Mouse (Mus musculus) urinary bladder, adult 2 months (tissue): ENCODE results near the gene Tagln. TPM values are rescaled to one million over a fixed set of nuclear protein-coding genes. Genes with fewer than 3 reads are reported as not detected.

Experiments used
- DNase-seq: peaks from one replicate; pipeline ENCODE4 v3.0.0; 2022; ENCODE audit warnings: low spot score
- polyA plus RNA-seq: library from polyadenylated mRNA; depleted of rRNA; stranded (reverse); fragments of >200 nt; gene quantifications from 2 replicates; pipeline ENCODE4 v1.2.3, GENCODE M21; 2012; rRNA removed

Tagln gene
- polyA plus RNA-seq, result 8,790 and 9,672 TPM in 2 replicates

GRCm38 (mm10) chr9:45935628-45936210 is at the start of gene Tagln:
Tagln (minus strand) TSS chr9:45936058.
- peak; percentile 67 for DNase-seq

- DNase-seq, result no peak
Observed at GRCm38 (mm10) chr9:45985229-45985567, 49.3 kb upstream of the Tagln start.

DNA sequence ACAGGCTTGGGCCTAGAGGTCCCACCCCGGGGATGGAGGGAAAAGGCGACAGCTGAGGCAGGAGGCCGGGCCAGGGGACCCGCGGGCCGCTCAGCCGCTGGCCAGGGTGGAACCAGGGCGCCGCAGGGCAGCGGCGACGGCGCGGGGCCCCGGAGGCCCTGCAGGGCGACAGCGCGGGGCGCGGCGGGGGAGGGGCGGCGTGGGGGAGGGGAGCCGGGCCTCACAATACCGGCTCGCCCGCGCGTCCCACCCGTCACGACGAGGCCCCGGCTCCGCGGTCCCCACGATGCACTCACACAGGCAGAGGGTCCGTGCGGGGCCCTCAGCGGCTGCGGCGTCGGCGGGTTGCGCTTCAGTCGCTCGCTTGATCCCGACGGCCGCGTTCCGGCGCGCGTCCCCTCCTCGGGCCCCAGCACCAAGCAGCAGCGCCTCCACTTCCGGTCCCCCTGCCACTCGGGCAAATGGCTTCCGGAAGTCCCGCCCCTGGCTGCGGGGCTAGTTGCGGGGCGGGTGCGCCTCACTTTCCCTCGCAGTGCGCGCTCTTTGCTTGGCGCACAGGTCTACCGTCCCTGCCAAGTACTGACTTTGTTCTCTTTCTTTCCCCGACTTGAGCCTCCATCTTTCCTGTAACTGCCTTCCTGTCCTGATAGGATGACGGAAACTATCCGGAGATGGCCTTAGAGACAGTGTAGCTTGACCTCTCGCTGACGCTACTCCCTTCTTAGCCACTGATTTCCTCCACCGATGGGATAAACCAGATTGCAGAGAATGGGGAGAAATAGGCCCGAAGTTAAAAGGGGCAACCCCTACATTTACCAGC is 48.8 kb upstream of the Tagln start:
- DNase-seq, result peak; percentile 81

- peak; percentile 30 for DNase-seq
Observed at GRCm38 (mm10) chr9:45983676-45984408, 48.0 kb upstream of the Tagln start.

DNA sequence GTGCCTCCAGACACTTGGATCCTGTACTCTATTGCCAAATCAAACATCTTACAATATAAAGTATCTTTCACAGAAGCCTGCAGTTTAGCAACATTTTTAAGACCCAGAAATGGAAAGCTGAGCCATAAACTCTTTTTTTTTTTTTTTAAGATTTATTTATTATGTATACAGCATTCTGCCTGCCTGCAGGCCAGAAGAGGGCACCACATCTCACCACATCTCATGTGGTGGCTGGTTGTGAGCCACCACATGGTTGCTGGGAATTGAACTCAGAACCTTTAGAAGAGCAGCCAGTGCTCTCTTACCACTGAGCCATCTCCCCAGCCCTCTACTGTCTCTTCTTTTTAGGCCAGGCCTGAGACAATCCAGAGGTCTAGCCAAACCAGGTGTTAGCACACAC is 45.5 kb upstream of the Tagln start:
- DNase-seq, result no peak

DNA sequence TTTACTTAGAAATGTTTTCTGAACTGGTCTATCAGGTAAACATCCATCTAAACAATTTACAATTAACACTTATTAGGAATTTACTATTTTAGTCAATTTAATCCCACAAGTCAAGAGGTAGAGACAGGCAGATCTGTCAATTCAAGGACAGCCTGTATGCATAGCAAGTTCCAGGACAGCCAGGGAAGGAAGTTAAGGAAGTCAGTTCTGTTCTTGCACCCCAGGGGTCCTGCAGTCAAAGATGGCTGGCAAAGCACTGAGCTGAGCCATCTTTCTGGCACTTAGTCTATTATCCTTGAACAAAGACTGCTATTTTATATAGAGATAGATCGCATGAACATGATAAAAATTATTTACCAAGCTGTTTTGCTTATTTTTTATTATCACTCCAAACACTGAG is 44.8 kb upstream of the Tagln start:
- no peak for DNase-seq

DNA sequence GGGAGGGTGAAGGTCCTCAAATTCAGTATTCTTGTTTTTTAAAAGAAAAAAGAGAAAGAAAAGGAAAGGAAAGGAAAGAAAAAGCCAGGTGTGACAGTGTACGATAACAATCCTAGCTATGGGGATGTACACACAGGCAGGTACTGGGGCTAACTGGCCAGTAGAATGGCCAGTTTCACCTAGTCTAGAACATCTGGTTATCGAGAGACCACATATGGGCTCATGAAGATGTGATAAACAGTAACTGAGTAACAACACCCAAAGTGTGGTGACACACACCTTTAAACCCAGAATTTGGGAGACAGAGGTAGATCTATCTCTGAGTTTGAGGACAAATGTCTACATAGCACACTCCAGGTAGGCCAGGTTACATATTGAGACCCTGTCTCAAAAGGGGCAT is 43.9 kb upstream of the Tagln start:
- no peak for DNase-seq

GRCm38 (mm10) chr9:45976884-45977283 is 41.0 kb upstream of the Tagln start:
- DNase-seq, result no peak

GRCm38 (mm10) chr9:45963577-45963976 is 27.7 kb upstream of the Tagln start:
- DNase-seq, result no peak

DNA sequence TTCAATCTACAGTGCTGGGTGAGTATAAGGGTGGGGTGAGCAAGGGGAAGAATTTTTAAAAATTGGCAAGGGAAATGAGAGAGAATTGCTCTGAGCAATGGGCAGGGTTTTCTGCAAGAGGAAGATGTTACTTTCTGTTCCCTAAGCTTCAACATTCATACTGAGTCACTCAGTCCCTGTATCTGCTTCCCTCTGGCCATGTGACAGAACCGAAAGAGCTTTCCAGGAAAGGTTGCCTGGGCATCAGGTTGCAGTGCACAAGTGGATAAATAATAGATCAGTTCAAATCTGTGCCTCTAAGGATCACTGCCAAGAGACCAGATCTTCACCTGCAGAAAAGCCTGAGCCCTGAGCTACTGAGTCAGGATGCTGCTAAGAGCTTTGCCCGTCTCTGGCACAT is 26.0 kb upstream of the Tagln start:
- no peak for DNase-seq

GRCm38 (mm10) chr9:45959661-45960060 is 23.8 kb upstream of the Tagln start:
- no peak for DNase-seq

DNA sequence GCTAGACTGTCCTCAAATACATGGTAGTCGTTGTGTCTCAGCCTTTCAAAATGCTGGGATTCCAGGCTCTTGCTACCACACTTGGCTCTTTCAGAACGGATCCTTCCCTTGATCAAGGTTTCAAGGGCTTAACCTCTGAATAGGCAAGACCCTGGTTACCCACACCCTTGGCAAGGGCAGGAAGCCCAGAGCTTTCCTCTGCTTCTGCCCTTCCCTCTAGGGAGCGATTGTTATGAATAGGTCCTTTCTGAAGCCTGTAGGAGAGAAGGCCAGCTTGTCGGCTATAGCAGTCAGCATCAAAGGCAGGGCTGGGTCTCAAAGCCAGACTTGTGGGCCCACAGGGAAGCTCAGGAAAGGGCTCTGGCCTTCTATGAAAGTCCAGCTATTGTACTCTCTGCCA is 23.0 kb upstream of the Tagln start:
- DNase-seq, result no peak

DNA sequence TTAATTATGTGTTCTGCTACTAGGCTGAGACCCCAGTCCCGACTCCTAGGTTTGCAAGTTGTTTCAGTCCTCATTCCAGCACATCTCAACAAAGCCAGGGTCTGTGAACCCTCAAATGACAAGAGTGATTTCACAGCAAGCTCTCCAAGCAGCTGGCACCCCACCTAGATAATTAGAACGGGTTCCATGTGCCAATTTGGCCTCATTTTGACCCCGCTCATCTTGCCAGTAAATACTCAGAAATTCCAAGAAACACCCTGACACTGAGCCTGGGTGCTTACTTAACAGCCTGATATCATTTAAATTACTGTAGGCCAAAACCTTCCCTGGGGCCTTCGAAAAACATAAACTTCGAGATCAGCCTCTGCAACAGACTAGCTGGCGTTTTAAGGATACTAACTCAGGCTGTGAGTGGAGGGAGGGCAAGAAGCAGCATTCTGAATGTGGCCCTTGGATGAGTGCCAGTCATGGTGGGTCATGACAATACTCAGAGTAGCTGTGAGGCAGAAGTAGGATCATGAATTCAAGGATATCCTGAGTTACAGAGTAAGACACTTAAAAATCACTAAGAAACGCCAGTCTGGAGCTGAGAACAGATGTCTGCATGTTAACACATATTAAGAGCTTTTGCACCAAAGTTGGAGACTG is 22.3 kb upstream of the Tagln start:
- no peak for DNase-seq

DNA sequence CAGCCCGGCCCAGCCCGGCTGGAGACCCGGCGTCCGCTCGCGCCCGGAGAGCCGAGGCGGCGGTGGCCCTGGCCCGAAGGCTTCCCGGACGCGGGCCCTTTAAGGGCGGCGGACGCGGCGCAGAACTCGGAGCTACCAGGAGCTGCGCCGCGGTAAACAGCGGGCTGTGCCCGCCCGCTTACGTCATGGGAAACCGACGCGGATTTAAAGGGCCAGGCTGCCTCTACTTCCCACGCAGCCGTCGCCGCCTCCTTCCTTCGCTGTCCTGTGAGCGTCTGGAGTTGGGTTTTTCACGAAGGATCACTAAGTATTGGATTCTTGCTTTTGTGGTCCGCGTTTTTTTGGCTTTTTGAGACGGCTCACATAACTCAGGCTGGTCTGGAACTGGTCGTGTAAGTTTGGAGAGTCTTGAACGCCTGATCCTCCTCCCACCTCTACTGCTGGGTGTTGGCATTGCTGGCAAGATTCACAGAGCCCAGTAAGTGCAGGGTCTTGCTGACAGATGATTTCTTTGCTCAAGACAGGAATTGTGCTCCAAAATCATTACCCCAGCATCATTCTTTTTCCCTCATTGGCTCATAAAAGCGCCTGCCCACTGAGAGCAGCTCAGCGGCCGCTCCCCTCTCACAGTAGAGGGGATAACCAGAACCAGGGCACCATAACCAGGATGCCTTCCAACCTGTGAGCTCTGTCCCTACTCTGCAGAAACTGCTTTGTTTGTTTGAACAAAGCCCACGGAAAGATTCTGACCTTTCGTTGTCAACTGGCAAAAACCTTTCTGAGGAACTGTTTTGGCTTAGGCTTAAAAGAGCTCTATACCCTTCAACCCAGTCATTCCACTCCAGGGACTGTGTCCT is 19.5 kb upstream of the Tagln start, which contains the start of gene Sidt2:
Gene Sidt2 (minus strand): TSS at position 152 of the 857 bp plus-strand sequence.
- DNase-seq, result peak; percentile 77

GRCm38 (mm10) chr9:45954294-45955106 is 18.6 kb upstream of the Tagln start:
- peak; percentile 64 for DNase-seq

DNA sequence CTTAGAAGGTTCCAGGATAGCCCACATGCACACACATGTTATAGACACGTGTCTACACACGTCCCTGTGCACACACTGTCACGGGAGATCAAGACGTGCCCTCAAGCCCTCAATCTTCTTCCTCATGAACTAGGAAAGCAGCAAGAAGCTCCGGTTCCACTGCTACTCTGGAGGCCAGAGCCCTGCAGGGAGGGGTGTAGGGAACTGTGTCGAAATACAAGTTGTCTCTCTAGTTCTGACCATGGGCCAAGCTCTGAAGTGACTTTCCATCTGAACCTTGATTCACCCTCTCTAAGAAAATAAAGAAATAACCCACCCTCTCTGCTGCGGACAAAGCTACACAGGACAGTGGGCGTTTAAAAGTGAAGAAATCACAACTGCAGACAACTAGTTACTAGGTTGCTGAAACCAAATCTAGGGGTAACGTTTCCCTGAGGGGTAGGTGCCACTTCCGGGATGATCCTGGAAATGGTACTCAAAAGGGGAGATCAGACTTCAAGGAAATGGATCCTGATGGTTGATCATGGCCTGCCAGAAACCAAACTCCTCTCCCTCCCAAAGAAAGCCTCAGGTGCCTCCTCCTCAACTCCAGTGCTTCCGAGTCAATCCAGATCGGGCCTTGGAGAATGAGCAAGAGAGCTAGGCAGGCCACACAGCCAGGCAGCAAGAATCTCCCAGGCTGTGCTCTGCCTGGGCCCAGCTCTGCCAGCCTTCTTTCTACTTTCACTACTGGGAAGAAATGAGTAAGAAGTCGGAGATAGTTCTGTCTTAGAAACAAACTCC is 17.8 kb upstream of the Tagln start:
- DNase-seq, result no peak

- DNase-seq, result no peak
Observed at GRCm38 (mm10) chr9:45952890-45953289, 17.0 kb upstream of the Tagln start.

- DNase-seq, result no peak
Observed at GRCm38 (mm10) chr9:45952057-45952456, 16.2 kb upstream of the Tagln start.

- DNase-seq, result no peak
Observed at GRCm38 (mm10) chr9:45946872-45947183, 11.0 kb upstream of the Tagln start.
